Mouse (Mus musculus) lung, adult 2 months (tissue): ENCODE measurements around the gene Dpyd. TPM values are rescaled to one million over a fixed set of nuclear protein-coding genes. Genes with fewer than 3 reads are reported as not detected.

ENCODE experiments used
- DNase-seq: peaks from one replicate; pipeline ENCODE4 v3.0.0; 2022
- H3K4me1 ChIP-seq: fragments of 200-500 bp; 2 replicates; pipeline ENCODE4 v1.6.1; 2011; ENCODE audit warnings: low read length; ENCODE audit not compliant: control insufficient read depth, insufficient read depth
- H3K4me3 ChIP-seq: fragments of 200-500 bp; replicated peaks from 2 replicates; pipeline ENCODE3; 2011; ENCODE audit warnings: low read depth, mild to moderate bottlenecking, control low read depth, low read length; ENCODE audit errors: extremely low read depth
- CTCF ChIP-seq: fragments of 200-500 bp; IDR thresholded peaks from 2 replicates; pipeline ENCODE4 v1.5.1; 2011; ENCODE audit warnings: mild to moderate bottlenecking, low read length, control low read depth; ENCODE audit not compliant: insufficient read depth
- POLR2A ChIP-seq: fragments of 200-500 bp; IDR thresholded peaks from 2 replicates; pipeline ENCODE4 v1.6.1; 2011; ENCODE audit warnings: low read depth, mild to moderate bottlenecking, control low read depth, low read length, borderline replicate concordance; ENCODE audit errors: extremely low read depth
- WGBS: fragments of 180-500 bp; shearing (Covaris S2); methylation state at CpG from one replicate; pipeline ENCODE4 v1.1.7; 2018; 5-methylcytosine and 5-hydroxymethylcytosine counted together
- polyA plus RNA-seq: library from polyadenylated mRNA; depleted of rRNA; stranded (reverse); fragments of >200 nt; gene quantifications from 2 replicates; pipeline ENCODE4 v1.2.3, GENCODE M21; 2012

Dpyd gene
- polyA plus RNA-seq, 1 experiment: 1.4 TPM

GRCm38 (mm10) chr3:119067221-119067620, 505.3 kb downstream of the Dpyd start:
- Histone ChIP-seq H3K4me3 (no peak overlapping the region), H3K4me1 (no peaks in the 10 kb centered on the region)
- DNase-seq: no peak
- WGBS: 86% methylated on average over 9 of the region's 9 CpGs
- TF ChIP-seq CTCF (no peak), POLR2A (no peak)

GRCm38 (mm10) chr3:119086618-119087017, 524.7 kb downstream of the Dpyd start:
- H3K4me3 ChIP-seq: no peak overlapping the region
- H3K4me1 ChIP-seq: no peaks in the 10 kb centered on the region
- TF ChIP-seq POLR2A (no peak), CTCF (no peak)
- 31% methylated on average over 1 of the region's 1 CpGs for whole genome bisulfite sequencing
- DNase-seq: no peak

GRCm38 (mm10) chr3:119095223-119095886, 533.4 kb downstream of the Dpyd start:
- WGBS: 84% methylated on average over 5 of the region's 5 CpGs
- H3K4me3 ChIP-seq: no peak overlapping the region
- DNase-seq: no peak

GRCm38 (mm10) chr3:119126003-119126402, 564.1 kb downstream of the Dpyd start:
- no peak for DNase-seq
- TF ChIP-seq POLR2A (no peak), CTCF (no peak)
- 33% methylated on average over 2 of the region's 2 CpGs for WGBS
- no peak overlapping the region for H3K4me3 ChIP-seq
- H3K4me1 ChIP-seq: no peaks in the 10 kb centered on the region

More at GRCm38 (mm10) chr3:119095223-119095886, 533.4 kb downstream of the Dpyd start:
- no peak for TF ChIP-seq POLR2A
- TF ChIP-seq CTCF: no peak
- no peaks in the 10 kb centered on the region for H3K4me1 ChIP-seq

- 69% methylated on average over 1 of the region's 1 CpGs for WGBS
- Histone ChIP-seq H3K4me1 (no peaks in the 10 kb centered on the region), H3K4me3 (no peak overlapping the region)
- no peak for TF ChIP-seq POLR2A
- TF ChIP-seq CTCF: no peak
- DNase-seq: no peak
Measured at GRCm38 (mm10) chr3:119128076-119128475, 566.1 kb downstream of the Dpyd start.

GRCm38 (mm10) chr3:119143034-119143433, 581.1 kb downstream of the Dpyd start:
- no peak for DNase-seq
- Histone ChIP-seq H3K4me1 (no peaks in the 10 kb centered on the region), H3K4me3 (no peak overlapping the region)
- WGBS: 67% methylated on average over 5 of the region's 5 CpGs
- TF ChIP-seq POLR2A: no peak
- TF ChIP-seq CTCF: no peak

DNA sequence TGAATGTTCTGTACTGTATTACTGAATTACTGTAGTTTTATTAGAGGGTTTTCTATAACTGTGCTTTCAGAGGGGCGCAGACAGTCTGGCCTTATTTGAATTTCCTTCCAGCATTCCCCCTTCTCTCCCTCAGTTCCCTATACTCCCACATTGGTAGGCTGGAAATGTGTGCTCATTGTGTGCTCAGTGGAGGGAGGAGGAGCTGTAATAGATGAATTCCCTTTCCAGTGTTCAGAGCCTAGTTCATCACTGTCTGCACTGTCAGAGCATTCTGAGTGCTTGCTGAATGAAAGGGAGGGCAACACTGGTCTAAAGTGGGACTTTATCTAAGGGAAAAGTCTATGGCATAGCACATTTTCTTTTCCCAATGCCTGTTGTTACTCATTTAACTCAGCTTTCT, 582.9 kb downstream of the Dpyd start:
- DNase-seq: no peak
- Histone ChIP-seq H3K4me3 (no peak overlapping the region), H3K4me1 (no peaks in the 10 kb centered on the region)
- 85% methylated on average over 1 of the region's 1 CpGs for WGBS
- no peak for TF ChIP-seq POLR2A
- TF ChIP-seq CTCF: no peak

DNA sequence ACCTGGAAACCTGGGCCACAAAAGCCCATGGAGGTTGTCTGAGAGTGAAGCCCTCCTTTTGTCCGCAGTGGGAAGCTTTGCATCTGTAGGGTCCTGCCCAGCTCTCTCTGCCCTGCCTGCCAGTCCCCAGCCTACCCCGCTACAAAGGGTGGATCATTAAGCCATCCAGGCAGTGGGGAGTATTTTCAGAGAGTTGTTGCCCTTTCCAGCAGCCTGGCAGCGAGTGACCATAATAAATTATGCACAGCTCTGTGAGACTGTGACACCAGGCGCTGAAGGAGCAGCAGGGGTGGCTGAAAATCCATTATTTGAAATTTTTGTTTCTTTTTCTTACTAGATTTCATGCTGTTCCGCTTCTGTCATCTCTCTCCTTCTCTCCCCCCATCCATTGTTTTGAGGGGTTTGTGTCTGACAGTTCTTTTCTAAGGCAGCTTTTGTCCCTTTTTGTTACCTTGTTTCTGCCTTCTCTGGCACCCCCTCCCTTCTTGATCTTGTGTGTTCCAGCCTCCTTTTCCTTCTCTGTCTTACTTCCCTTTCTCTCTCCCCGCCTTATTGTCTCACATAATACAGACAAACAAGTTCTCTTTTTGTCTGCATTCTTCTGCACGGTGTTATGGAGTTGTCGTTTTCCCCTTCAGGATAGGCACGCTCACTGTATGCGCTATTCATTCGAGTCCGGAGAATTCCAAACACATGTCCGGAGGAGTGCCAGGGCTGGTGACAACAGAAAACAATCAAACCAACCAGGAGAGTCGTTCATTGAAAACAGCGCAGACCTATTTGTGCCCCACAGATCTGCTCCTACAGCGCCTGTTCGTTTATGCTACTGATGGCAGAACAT, 592.9 kb downstream of the Dpyd start:
- no peak for DNase-seq
- H3K4me3 ChIP-seq: no peak overlapping the region
- no peaks in the 10 kb centered on the region for H3K4me1 ChIP-seq
- WGBS: 49% methylated on average over 17 of the region's 17 CpGs
- TF ChIP-seq CTCF (no peak), POLR2A (no peak)

DNA sequence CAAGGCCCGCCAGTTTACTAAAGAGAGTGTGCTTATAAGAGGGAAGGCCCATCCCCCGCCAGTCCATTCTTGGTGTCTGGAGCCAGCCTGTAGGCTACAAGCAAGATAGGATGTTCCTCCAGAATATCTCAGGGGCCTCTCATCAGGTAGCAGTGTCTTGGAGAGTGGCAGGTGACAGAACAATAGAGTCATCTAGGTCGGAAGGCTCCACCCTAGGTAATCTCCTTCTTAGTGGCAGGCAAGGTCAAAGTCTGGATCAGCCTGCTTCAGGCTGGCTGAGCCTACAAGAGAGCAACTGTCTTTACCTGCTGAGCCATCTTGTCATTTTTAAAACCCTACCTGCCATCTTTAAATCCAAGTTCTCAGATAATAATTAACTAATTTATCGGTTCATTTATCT, 596.7 kb downstream of the Dpyd start:
- 87% methylated on average over 4 of the region's 4 CpGs for WGBS
- DNase-seq: no peak
- H3K4me1 ChIP-seq: no peaks in the 10 kb centered on the region
- no peak overlapping the region for H3K4me3 ChIP-seq
- TF ChIP-seq CTCF (no peak), POLR2A (no peak)

DNA sequence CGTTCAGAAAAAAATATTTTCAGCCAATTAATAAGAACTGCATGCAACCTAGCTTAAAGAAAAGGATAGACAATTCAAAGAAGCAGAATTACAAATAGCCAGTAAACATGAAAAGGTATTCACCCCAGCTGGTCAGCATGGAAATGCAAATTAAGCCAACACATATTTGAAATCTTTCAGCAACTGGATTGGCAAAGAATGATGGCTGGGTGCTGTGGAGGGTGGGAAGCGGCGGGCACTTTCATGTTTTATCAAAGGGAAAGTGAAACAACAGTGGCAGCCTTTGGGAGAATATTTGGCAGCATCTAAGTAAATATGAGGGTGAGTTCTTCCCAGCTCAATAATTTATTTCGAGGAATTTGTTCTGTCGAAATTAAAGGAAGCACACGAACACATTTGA, 603.8 kb downstream of the Dpyd start:
- WGBS: 71% methylated on average over 6 of the region's 6 CpGs
- TF ChIP-seq POLR2A: no peak
- TF ChIP-seq CTCF: no peak
- H3K4me3 ChIP-seq: no peak overlapping the region
- H3K4me1 ChIP-seq: no peaks in the 10 kb centered on the region
- no peak for DNase-seq
